Mouse (Mus musculus) kidney, embryonic 14.5 days (tissue): ENCODE measurements around the gene Ttc39b. TPM values are rescaled to one million over a fixed set of nuclear protein-coding genes. Genes with fewer than 3 reads are reported as not detected.

Source experiments
- ATAC-seq: fragments of 200-750 bp; cut with Nextera tagmentation; 2 replicates; pipeline ENCODE4 v1.8.0; 2017; ENCODE audit warnings: moderate number of reproducible peaks, mild to moderate bottlenecking, moderate TSS enrichment, moderate library complexity; ENCODE audit not compliant: low FRiP score, low TSS enrichment
- H3K27ac ChIP-seq: fragments of 300-500 bp; sonication (generic); 2 replicates; pipeline ENCODE4 v1.5.1; 2014; ENCODE audit warnings: low read depth, mild to moderate bottlenecking, low read length, moderate library complexity, mixed read lengths
- H3K27me3 ChIP-seq: fragments of 300-500 bp; sonication (generic); 2 replicates; pipeline ENCODE4 v1.6.1; 2014; ENCODE audit warnings: mild to moderate bottlenecking, low read length; ENCODE audit not compliant: control insufficient read depth, insufficient read depth
- H3K36me3 ChIP-seq: fragments of 300-500 bp; sonication (generic); 2 replicates; pipeline ENCODE4 v1.6.1; 2014; ENCODE audit warnings: low read length, mixed read lengths; ENCODE audit not compliant: control insufficient read depth, insufficient read depth
- H3K4me1 ChIP-seq: fragments of 300-500 bp; sonication (generic); 2 replicates; pipeline ENCODE4 v1.6.1; 2014; ENCODE audit warnings: low read length, mixed read lengths; ENCODE audit not compliant: control insufficient read depth, insufficient read depth
- H3K4me2 ChIP-seq: fragments of 300-500 bp; sonication (generic); replicated peaks from 2 replicates; pipeline ENCODE4 v1.6.1; 2014; ENCODE audit warnings: low read depth, mild to moderate bottlenecking, low read length
- H3K4me3 ChIP-seq: fragments of 300-500 bp; sonication (generic); 2 replicates; pipeline ENCODE4 v1.5.1; 2014; ENCODE audit warnings: mild to moderate bottlenecking, low read length
- H3K9ac ChIP-seq: fragments of 300-500 bp; sonication (generic); 2 replicates; pipeline ENCODE4 v1.6.1; 2014; ENCODE audit warnings: low read depth, mild to moderate bottlenecking, low read length, moderate library complexity
- H3K9me3 ChIP-seq: fragments of 300-500 bp; sonication (generic); 2 replicates; pipeline ENCODE4 v1.6.1; 2016; ENCODE audit warnings: low read length; ENCODE audit not compliant: control insufficient read depth
- WGBS: fragments of 180-500 bp; shearing (Covaris S2); extraction: QIAGEN DNeasy Blood & Tissue Kit; methylation state at CpG from one replicate; pipeline ENCODE4 v1.1.7; 2014; 5-methylcytosine and 5-hydroxymethylcytosine counted together
- polyA plus RNA-seq: library from polyadenylated mRNA; unstranded; fragments of >200 nt; fragmentation: Nextera tagmentation; extraction: Ambion mirVana; gene quantifications from 2 replicates; pipeline ENCODE4 v1.2.1, GENCODE M21; 2014

The Ttc39b gene
- polyA plus RNA-seq, 1 experiment from 2014 or later: 2.3 TPM

GRCm38 (mm10) chr4:83314261-83314793 is 9.7 kb downstream of the Ttc39b start:
- peak; percentile 51; the same call in 1 of the 2 replicates for ATAC-seq
- peaks cover 21% of the 10 kb centered on the region for H3K4me1 ChIP-seq
- no peaks in the 10 kb centered on the region for H3K9me3 ChIP-seq
- no peak overlapping the region for H3K9ac ChIP-seq
- 37% methylated on average over 7 of the region's 7 CpGs for WGBS
- H3K4me2 ChIP-seq: no peak overlapping the region
- H3K27me3 ChIP-seq: no peaks in the 10 kb centered on the region
- H3K4me3 ChIP-seq: no peak overlapping the region
- H3K27ac ChIP-seq: no peak overlapping the region
- no peaks in the 10 kb centered on the region for H3K36me3 ChIP-seq

- H3K9me3 ChIP-seq: no peaks in the 10 kb centered on the region
- H3K4me1 ChIP-seq: peaks cover 23% of the 10 kb centered on the region
- no peak overlapping the region for H3K27ac ChIP-seq
- H3K27me3 ChIP-seq: no peaks in the 10 kb centered on the region
- ATAC-seq: no peak
- H3K9ac ChIP-seq: no peak overlapping the region
- no peak overlapping the region for H3K4me3 ChIP-seq
- WGBS: 65% methylated on average over 4 of the region's 4 CpGs
- no peaks in the 10 kb centered on the region for H3K36me3 ChIP-seq
- no peak overlapping the region for H3K4me2 ChIP-seq
Measured at GRCm38 (mm10) chr4:83312336-83312735, 11.7 kb downstream of the Ttc39b start.

GRCm38 (mm10) chr4:83311481-83311880 is 12.6 kb downstream of the Ttc39b start:
- ATAC-seq: peak; percentile 58; the same call in 1 of the 2 replicates
- WGBS: 29% methylated on average over 8 of the region's 8 CpGs
- H3K27me3 ChIP-seq: no peaks in the 10 kb centered on the region
- no peak overlapping the region for H3K4me3 ChIP-seq
- no peak overlapping the region for H3K4me2 ChIP-seq
- no peak overlapping the region for H3K9ac ChIP-seq
- no peaks in the 10 kb centered on the region for H3K36me3 ChIP-seq
- H3K27ac ChIP-seq: no peak overlapping the region
- H3K4me1 ChIP-seq: peaks cover 23% of the 10 kb centered on the region
- H3K9me3 ChIP-seq: no peaks in the 10 kb centered on the region

- WGBS: 39% methylated on average over 10 of the region's 10 CpGs
- H3K4me2 ChIP-seq: no peak overlapping the region
- no peak overlapping the region for H3K4me3 ChIP-seq
- no peaks in the 10 kb centered on the region for H3K9me3 ChIP-seq
- H3K36me3 ChIP-seq: no peaks in the 10 kb centered on the region
- H3K9ac ChIP-seq: no peak overlapping the region
- H3K27me3 ChIP-seq: no peaks in the 10 kb centered on the region
- peaks cover 23% of the 10 kb centered on the region for H3K4me1 ChIP-seq
- ATAC-seq: 0 out of 2 replicates have a peak, but pooled peaks have one; percentile 17
- no peak overlapping the region for H3K27ac ChIP-seq
Measured at GRCm38 (mm10) chr4:83310990-83311389, 13.1 kb downstream of the Ttc39b start.

GRCm38 (mm10) chr4:83308914-83309313 is 15.1 kb downstream of the Ttc39b start:
- H3K27ac ChIP-seq: no peak overlapping the region
- H3K9ac ChIP-seq: no peak overlapping the region
- no peaks in the 10 kb centered on the region for H3K9me3 ChIP-seq
- no peak for ATAC-seq
- whole genome bisulfite sequencing: 65% methylated on average over 3 of the region's 3 CpGs
- H3K4me1 ChIP-seq: peaks cover 15% of the 10 kb centered on the region
- H3K4me2 ChIP-seq: no peak overlapping the region
- no peaks in the 10 kb centered on the region for H3K36me3 ChIP-seq
- no peak overlapping the region for H3K4me3 ChIP-seq
- no peaks in the 10 kb centered on the region for H3K27me3 ChIP-seq

- 55% methylated on average over 12 of the region's 12 CpGs for WGBS
- Histone ChIP-seq H3K36me3 (no peaks in the 10 kb centered on the region), H3K4me2 (no peak overlapping the region), H3K9ac (no peak overlapping the region), H3K9me3 (no peaks in the 10 kb centered on the region), H3K4me3 (no peak overlapping the region), H3K4me1 (peaks cover 15% of the 10 kb centered on the region), H3K27ac (no peak overlapping the region), H3K27me3 (no peaks in the 10 kb centered on the region)
- ATAC-seq: no peak
Measured at GRCm38 (mm10) chr4:83307686-83308469, 16.2 kb downstream of the Ttc39b start.

- Histone ChIP-seq H3K4me1 (peaks cover 15% of the 10 kb centered on the region), H3K36me3 (no peaks in the 10 kb centered on the region), H3K9ac (no peak overlapping the region), H3K9me3 (no peaks in the 10 kb centered on the region), H3K27ac (no peak overlapping the region), H3K27me3 (no peaks in the 10 kb centered on the region), H3K4me3 (no peak overlapping the region), H3K4me2 (no peak overlapping the region)
- WGBS: 85% methylated on average over 7 of the region's 7 CpGs
- ATAC-seq: no peak
Measured at GRCm38 (mm10) chr4:83306879-83307278, 17.2 kb downstream of the Ttc39b start.

- H3K4me3 ChIP-seq: no peak overlapping the region
- 82% methylated on average over 2 of the region's 2 CpGs for WGBS
Measured at GRCm38 (mm10) chr4:83305099-83305498, 19.0 kb downstream of the Ttc39b start.

More at GRCm38 (mm10) chr4:83305099-83305498, 19.0 kb downstream of the Ttc39b start:
- H3K27me3 ChIP-seq: no peaks in the 10 kb centered on the region
- H3K36me3 ChIP-seq: no peaks in the 10 kb centered on the region
- no peak overlapping the region for H3K4me2 ChIP-seq
- H3K9ac ChIP-seq: no peak overlapping the region
- H3K27ac ChIP-seq: no peak overlapping the region
- no peaks in the 10 kb centered on the region for H3K9me3 ChIP-seq
- ATAC-seq: no peak
- peaks cover 3% of the 10 kb centered on the region; the same call in 1 of the 2 replicates for H3K4me1 ChIP-seq
